Comparison of ENCODE assay signal across 23 mouse cellular contexts in the genomic region with DNA sequence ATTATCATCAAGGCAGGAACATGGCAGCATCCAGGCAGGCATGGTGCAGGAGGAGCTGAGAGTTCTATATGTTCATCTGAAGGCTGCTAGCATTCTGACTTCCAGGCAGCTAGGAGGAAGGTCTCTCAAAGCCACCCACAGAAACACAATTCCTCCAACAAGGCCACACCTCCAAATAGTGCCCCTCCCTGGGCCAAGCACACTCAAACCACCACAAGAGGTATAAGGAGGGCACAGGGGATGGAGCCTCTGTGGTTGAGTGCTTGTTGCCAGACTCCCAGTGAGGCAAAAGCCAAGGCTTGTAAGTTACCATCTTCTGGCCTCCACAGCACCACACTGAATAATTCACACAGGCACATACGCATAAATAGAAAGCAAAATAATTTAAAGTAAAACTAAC. TPM values are rescaled to one million over a fixed set of nuclear protein-coding genes. Genes with fewer than 3 reads are reported as not detected.
DNase-seq lines count a peak whose midpoint lies in the region; ATAC-seq and TF ChIP-seq lines count a peak whose summit lies in the region.
"Had no signal": no experiment of that assay in that cellular context is flagged by ENCODE, and none has a peak within 500 bp of the region (broad histone marks: within the 10 kb centered on the region; RNA-seq: fewer than 3 reads in every experiment).

No protein-coding gene starts in this region.

- peak; percentile 50; the same call in 1 of the 2 replicates for ATAC-seq in lung, postnatal 0 days
- ATAC-seq in inflammation-experienced regulatory T-cells, adult 6 months, result no peak
- ATAC-seq: forebrain, embryonic 14.5 days had no signal

- no peak for TF ChIP-seq CTCF in lung, postnatal 0 days (IDR thresholded peaks at IDR 0.05)
- TF ChIP-seq CTCF in lung, adult 2 months (IDR thresholded peaks at IDR 0.05; ENCODE audit: insufficient read depth, low read length), result no peak

- peak; percentile 74 to 80 for DNase-seq in lung, adult 18-20 months
- DNase-seq in lung, postnatal 14 days, result no peak
- DNase-seq in lung, postnatal 0 days (ENCODE audit: low spot score), result no peak
- DNase-seq in lung, adult 2 months, result no peak
- peak; percentile 67 for DNase-seq in lung, postnatal 25 days (ENCODE audit: low spot score)
- peak; percentile 72 for DNase-seq in lung, postnatal 36 days
- DNase-seq: adrenal gland, adult 2 months; adrenal gland, postnatal 10 days; adrenal gland, postnatal 25 days; cerebellum, adult 11 months; cerebellum, adult 18-20 months; cerebellum, adult 8-10 months; cerebellum, adult 9-11 months; cerebellum, postnatal 14 days; cerebellum, postnatal 36 days; embryo, embryonic 11 days had no signal

- no peak overlapping the region for H3K9ac ChIP-seq in lung, postnatal 0 days (replicated peaks; ENCODE audit: low read depth)
- H3K9ac ChIP-seq: embryonic facial prominence, embryonic 13.5 days; embryonic facial prominence, embryonic 15.5 days; forebrain, embryonic 12.5 days had no signal

- no peak overlapping the region for H3K4me2 ChIP-seq in lung, postnatal 0 days (replicated peaks; ENCODE audit: low read depth, low read length)
- H3K4me2 ChIP-seq: embryonic facial prominence, embryonic 13.5 days; embryonic facial prominence, embryonic 15.5 days; forebrain, embryonic 12.5 days had no signal

- WGBS in lung, postnatal 0 days, result 95% methylated on average over 1 of the region's 1 CpGs
- 95% methylated on average over 1 of the region's 1 CpGs for WGBS in lung, adult 2 months

- no peaks in the 10 kb centered on the region for H3K27me3 ChIP-seq in lung, postnatal 0 days (replicated peaks; ENCODE audit: insufficient read depth, low read length)
- H3K27me3 ChIP-seq: embryonic facial prominence, embryonic 13.5 days; embryonic facial prominence, embryonic 15.5 days; forebrain, embryonic 12.5 days had no signal

- no peaks in the 10 kb centered on the region for H3K4me1 ChIP-seq in lung, postnatal 0 days (ENCODE audit: insufficient read depth, low read depth, low read length)
- H3K4me1 ChIP-seq in lung, adult 2 months (ENCODE audit: control insufficient read depth, insufficient read depth, low read length), result peaks cover 14% of the 10 kb centered on the region

- no peak overlapping the region for H3K27ac ChIP-seq in lung, postnatal 0 days (ENCODE audit: low read length)
- H3K27ac ChIP-seq: embryonic facial prominence, embryonic 13.5 days; embryonic facial prominence, embryonic 15.5 days; forebrain, embryonic 10.5 days; forebrain, embryonic 12.5 days had no signal

- no peak for TF ChIP-seq POLR2A in lung, adult 2 months (IDR thresholded peaks at IDR 0.05; ENCODE audit: borderline replicate concordance, extremely low read depth, low read depth, low read length)

- no peaks in the 10 kb centered on the region for H3K9me3 ChIP-seq in lung, postnatal 0 days (ENCODE audit: low read length)
- H3K9me3 ChIP-seq: embryonic facial prominence, embryonic 13.5 days; embryonic facial prominence, embryonic 15.5 days; forebrain, embryonic 10.5 days; forebrain, embryonic 12.5 days had no signal

- H3K36me3 ChIP-seq in lung, postnatal 0 days (ENCODE audit: insufficient read depth, low read length), result no peaks in the 10 kb centered on the region
- H3K36me3 ChIP-seq: embryonic facial prominence, embryonic 13.5 days; embryonic facial prominence, embryonic 15.5 days; forebrain, embryonic 10.5 days; forebrain, embryonic 12.5 days had no signal

- no peak for TF ChIP-seq EP300 in lung, postnatal 0 days (IDR thresholded peaks at IDR 0.05)

- no peak overlapping the region for H3K4me3 ChIP-seq in lung, postnatal 0 days (ENCODE audit: low read depth, low read length)
- H3K4me3 ChIP-seq in lung, adult 2 months (replicated peaks; ENCODE audit: extremely low read depth, low read depth, low read length), result no peak overlapping the region
- H3K4me3 ChIP-seq: embryonic facial prominence, embryonic 13.5 days; embryonic facial prominence, embryonic 15.5 days; erythroblast, embryonic 14.5 days; forebrain, embryonic 10.5 days; forebrain, embryonic 12.5 days had no signal

RNA-seq across cellular contexts. Expression of a gene that starts 18.6 kb away (rescaled TPM):
- polyA plus RNA-seq in lung, postnatal 0 days (2015; fragmentation: Nextera tagmentation; extraction: Ambion mirVana), result 26.6 and 35.8 TPM in 2 replicates
- polyA plus RNA-seq in lung, adult 2 months (2012; rRNA removed), result 82.2 and 83.1 TPM in 2 replicates
- 10 to 100 TPM; 11.6 to 12.1 (median 11.8) TPM for polyA plus RNA-seq in inflammation-experienced regulatory T-cells, adult 6 months (2017; shearing (Covaris generic))
- polyA plus RNA-seq: erythroblast, embryonic 14.5 days had no signal

Comparison
In these comparisons a context has a peak if more than half of its experiments do, and no peak if none do; other contexts are left out.
1. DNase-seq: peak in lung, adult 18-20 months (2 of 2), lung, postnatal 25 days (single experiment) and lung, postnatal 36 days (single experiment); none in lung, postnatal 14 days (single experiment), lung, postnatal 0 days (single experiment) and lung, adult 2 months (single experiment).